Mouse (Mus musculus): ENCODE data around the gene Ascc2.

- TF ChIP-seq MAFK (IDR thresholded peaks at IDR 0.05; ENCODE audit: insufficient read depth, low read depth, low read length) (no peak), ZNF384 (IDR thresholded peaks at IDR 0.05; ENCODE audit: low read depth, low read length) (no peak), HCFC1 (IDR thresholded peaks at IDR 0.05; ENCODE audit: borderline replicate concordance, insufficient read depth, low read length) (no peak), CHD2 (IDR thresholded peaks at IDR 0.05; ENCODE audit: low read depth, low read length) (no peak), ZC3H11A (IDR thresholded peaks at IDR 0.05; ENCODE audit: borderline replicate concordance, low read depth, low read length) (no peak)
Measured at GRCm38 (mm10) chr11:4622442-4622986, 15.0 kb upstream of the Ascc2 start.
